Mouse (Mus musculus) stomach, embryonic 15.5 days (tissue): ENCODE results near the gene Aldh18a1. TPM values are rescaled to one million over a fixed set of nuclear protein-coding genes. Genes with fewer than 3 reads are reported as not detected.

Experiments used
- ATAC-seq: fragments of 200-750 bp; cut with Nextera tagmentation; 2 replicates; pipeline ENCODE4 v1.8.0; 2017; ENCODE audit warnings: low read depth, moderate number of reproducible peaks, moderate TSS enrichment; ENCODE audit not compliant: insufficient read depth, low FRiP score
- H3K27ac ChIP-seq: fragments of 300-500 bp; sonication (generic); 2 replicates; pipeline ENCODE4 v1.5.1; 2015; ENCODE audit warnings: mild to moderate bottlenecking, inconsistent platforms
- H3K27me3 ChIP-seq: fragments of 300-500 bp; sonication (generic); replicated peaks from 2 replicates; pipeline ENCODE4 v1.6.1; 2015; ENCODE audit warnings: inconsistent platforms
- H3K36me3 ChIP-seq: fragments of 300-500 bp; sonication (generic); 2 replicates; pipeline ENCODE4 v1.6.1; 2015; ENCODE audit warnings: inconsistent platforms
- H3K4me1 ChIP-seq: fragments of 300-500 bp; sonication (generic); 2 replicates; pipeline ENCODE4 v1.6.1; 2015; ENCODE audit warnings: inconsistent platforms
- H3K4me2 ChIP-seq: fragments of 300-500 bp; sonication (generic); 2 replicates; pipeline ENCODE4 v1.6.1; 2015; ENCODE audit warnings: mild to moderate bottlenecking, inconsistent platforms
- H3K4me3 ChIP-seq: fragments of 300-500 bp; sonication (generic); replicated peaks from 2 replicates; pipeline ENCODE4 v1.5.1; 2015; ENCODE audit warnings: inconsistent platforms
- H3K9ac ChIP-seq: fragments of 300-500 bp; sonication (generic); 2 replicates; pipeline ENCODE4 v1.6.1; 2015; ENCODE audit warnings: inconsistent platforms
- H3K9me3 ChIP-seq: fragments of 300-500 bp; sonication (generic); 2 replicates; pipeline ENCODE4 v1.6.1; 2016; ENCODE audit warnings: inconsistent platforms
- WGBS: fragments of 180-500 bp; shearing (Covaris S2); methylation state at CpG from one replicate; pipeline ENCODE4 v1.1.7; 2015; 5-methylcytosine and 5-hydroxymethylcytosine counted together
- polyA plus RNA-seq: library from polyadenylated mRNA; unstranded; fragments of >200 nt; fragmentation: Nextera tagmentation; extraction: Ambion mirVana; gene quantifications from 2 replicates; pipeline ENCODE4 v1.2.1, GENCODE M21; 2015

The Aldh18a1 gene
- polyA plus RNA-seq, 1 experiment from 2014 or later = 99.9 TPM

DNA sequence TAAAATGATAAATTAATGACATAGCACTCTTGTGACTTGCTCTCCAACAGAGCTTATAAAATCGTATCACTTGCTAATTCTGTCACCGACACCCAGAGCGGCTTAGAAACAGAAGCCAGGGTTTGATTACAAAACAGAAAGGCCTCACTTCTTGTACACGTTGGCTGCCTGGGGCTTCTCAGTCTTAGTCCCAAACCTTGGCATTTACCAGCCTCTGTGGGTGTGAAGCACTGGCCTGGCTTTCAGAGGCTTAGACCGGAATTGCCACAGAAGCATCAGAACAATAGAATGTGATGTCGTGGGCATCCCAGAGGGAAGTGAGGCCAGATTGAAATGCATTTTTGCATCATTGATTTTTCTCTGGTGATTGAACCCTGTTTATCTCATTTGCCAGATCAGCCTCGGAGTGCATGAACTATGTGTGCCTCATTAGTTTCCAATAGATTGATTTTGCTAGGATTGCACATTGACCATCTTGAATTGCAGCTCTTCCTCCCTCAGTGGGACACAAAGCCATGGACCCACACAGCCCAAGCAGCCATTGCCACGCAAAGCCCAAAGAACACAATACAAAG is 64.7 kb downstream of the Aldh18a1 start:
- H3K4me2 ChIP-seq = no peak overlapping the region
- H3K27ac ChIP-seq = no peak overlapping the region
- no peaks in the 10 kb centered on the region for H3K9me3 ChIP-seq
- no peak overlapping the region for H3K4me3 ChIP-seq
- H3K9ac ChIP-seq = no peak overlapping the region
- H3K36me3 ChIP-seq = no peaks in the 10 kb centered on the region
- H3K27me3 ChIP-seq = no peaks in the 10 kb centered on the region
- no peak for ATAC-seq
- no peaks in the 10 kb centered on the region for H3K4me1 ChIP-seq
- WGBS = 68% methylated on average over 8 of the region's 8 CpGs

DNA sequence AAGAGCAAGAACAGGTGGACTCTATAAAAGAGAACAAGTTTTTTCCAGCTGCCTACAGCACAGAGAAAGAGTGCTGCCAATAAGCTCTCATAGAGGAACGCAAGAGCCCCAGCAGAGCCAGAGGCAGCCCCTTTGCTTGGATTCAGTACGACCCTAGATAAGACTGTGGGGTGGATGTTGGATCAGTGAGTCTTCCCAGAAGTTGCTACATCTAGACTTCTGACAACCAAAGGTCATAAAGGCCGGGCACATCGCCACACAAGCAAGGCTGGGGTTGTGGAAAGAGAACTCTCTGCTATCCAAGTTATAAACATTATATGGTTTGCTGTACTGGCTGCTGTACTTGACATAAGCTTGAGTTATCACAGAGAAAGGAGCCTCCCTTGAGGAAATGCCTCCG is 67.9 kb downstream of the Aldh18a1 start:
- no peaks in the 10 kb centered on the region for H3K4me1 ChIP-seq
- no peaks in the 10 kb centered on the region for H3K27me3 ChIP-seq
- H3K9me3 ChIP-seq = no peaks in the 10 kb centered on the region
- H3K36me3 ChIP-seq = no peaks in the 10 kb centered on the region
- no peak overlapping the region for H3K27ac ChIP-seq
- H3K4me3 ChIP-seq = no peak overlapping the region
- WGBS = 70% methylated on average over 5 of the region's 5 CpGs
- H3K9ac ChIP-seq = no peak overlapping the region
- H3K4me2 ChIP-seq = no peak overlapping the region
- no peak for ATAC-seq

DNA sequence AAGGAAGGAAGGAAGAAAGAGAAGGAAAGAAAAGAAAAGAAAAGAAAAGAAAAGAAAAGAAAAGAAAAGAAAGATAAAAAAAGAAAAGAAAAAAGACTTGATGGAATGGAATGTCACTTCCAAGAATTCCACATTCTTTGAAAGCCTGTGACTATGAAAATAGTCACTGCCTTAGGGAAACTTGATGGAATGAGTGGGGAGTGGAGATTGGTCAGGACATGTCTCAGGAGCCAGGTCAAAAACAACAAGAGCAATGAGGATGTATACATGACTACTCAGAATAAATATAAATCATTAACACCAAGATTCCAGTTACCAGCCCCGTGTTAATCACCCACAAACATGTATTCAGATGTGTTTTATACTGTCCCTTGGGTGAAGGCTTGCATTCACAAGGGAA is 69.6 kb downstream of the Aldh18a1 start:
- no peak for ATAC-seq
- no peaks in the 10 kb centered on the region for H3K36me3 ChIP-seq
- H3K27ac ChIP-seq = no peak overlapping the region
- no peak overlapping the region for H3K4me3 ChIP-seq
- no peaks in the 10 kb centered on the region for H3K4me1 ChIP-seq
- no peak overlapping the region for H3K4me2 ChIP-seq
- no peaks in the 10 kb centered on the region for H3K27me3 ChIP-seq
- H3K9me3 ChIP-seq = no peaks in the 10 kb centered on the region
- H3K9ac ChIP-seq = no peak overlapping the region
- 50% methylated on average over 1 of the region's 1 CpGs for WGBS

DNA sequence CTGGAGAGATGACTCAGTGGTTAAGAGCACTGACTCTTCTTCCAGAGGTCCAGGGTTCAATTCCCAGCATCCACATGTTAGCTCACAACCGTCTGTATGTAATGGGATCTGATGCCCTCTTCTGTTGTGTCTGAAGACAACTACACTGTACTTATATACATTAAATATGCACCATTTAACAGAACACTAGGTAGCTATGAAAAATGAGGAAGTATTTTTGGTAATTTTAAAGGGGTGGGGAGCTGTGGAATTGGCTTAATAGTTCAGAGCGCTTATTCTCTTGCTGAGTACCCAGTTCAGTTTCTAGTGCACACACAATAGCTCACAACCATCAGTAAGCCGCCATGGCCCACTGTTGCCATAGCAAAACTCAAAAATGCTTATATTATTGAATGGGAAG is 72.7 kb downstream of the Aldh18a1 start:
- Histone ChIP-seq H3K36me3 (no peaks in the 10 kb centered on the region), H3K9me3 (no peaks in the 10 kb centered on the region), H3K4me3 (no peak overlapping the region), H3K27ac (no peak overlapping the region), H3K4me1 (peaks cover 11% of the 10 kb centered on the region), H3K4me2 (no peak overlapping the region), H3K27me3 (no peaks in the 10 kb centered on the region), H3K9ac (no peak overlapping the region)
- no peak for ATAC-seq
- 89% methylated on average over 3 of the region's 3 CpGs for WGBS

DNA sequence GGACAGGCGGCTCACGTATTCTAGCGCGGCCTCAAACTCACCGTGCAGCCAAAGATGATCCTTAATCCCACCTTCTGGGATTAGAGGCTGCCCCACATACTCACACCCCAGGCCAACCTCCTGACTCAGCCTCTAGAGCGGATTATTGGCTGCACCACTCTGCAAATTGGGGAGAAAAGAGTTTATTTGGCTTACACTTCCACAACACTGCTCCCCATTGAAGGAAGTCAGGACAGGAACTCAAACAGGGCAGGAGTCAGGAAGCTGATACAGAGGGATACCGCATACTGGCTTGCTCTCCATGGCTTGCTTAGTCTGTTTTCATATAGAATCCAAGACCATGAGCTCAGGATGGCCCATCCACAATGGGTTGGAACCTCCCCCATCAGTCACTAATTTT is 73.9 kb downstream of the Aldh18a1 start:
- no peaks in the 10 kb centered on the region for H3K9me3 ChIP-seq
- no peak overlapping the region for H3K27ac ChIP-seq
- WGBS = 72% methylated on average over 7 of the region's 7 CpGs
- H3K36me3 ChIP-seq = no peaks in the 10 kb centered on the region
- H3K9ac ChIP-seq = no peak overlapping the region
- no peak overlapping the region for H3K4me2 ChIP-seq
- H3K4me1 ChIP-seq = peaks cover 11% of the 10 kb centered on the region
- no peaks in the 10 kb centered on the region for H3K27me3 ChIP-seq
- H3K4me3 ChIP-seq = no peak overlapping the region
- ATAC-seq = no peak

DNA sequence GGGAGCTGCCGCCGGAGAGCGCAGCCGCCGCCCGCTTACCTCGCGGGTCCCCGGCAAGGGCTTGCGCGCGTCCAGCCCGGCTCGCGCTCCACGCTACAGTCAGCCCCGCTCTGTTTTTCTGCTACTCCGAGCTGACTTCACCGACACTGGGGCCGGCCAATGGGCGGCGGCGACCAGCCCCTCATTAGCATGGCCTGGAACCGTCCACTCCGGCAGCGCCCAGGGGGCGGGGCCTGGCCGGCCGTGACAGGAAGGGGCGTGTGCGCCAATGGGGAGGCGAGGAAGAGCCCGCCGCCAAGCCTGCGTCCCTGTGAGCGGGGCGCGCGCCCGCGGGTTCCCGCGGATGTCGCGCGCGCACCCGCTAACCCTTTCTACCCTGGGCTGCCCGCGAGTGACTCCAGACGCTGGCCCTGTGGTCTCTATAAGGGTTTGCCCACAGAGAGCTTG is 74.6 kb downstream of the Aldh18a1 start, which contains the start of gene Sorbs1:
Sorbs1 (minus strand) TSS at position 148 of the 447 bp plus-strand sequence.
- H3K4me2 ChIP-seq = peak within 1 kb of the TSS; percentile 84
- peak; percentile 99 for ATAC-seq
- no peaks in the 10 kb centered on the region for H3K27me3 ChIP-seq
- H3K9me3 ChIP-seq = no peaks in the 10 kb centered on the region
- 0% methylated on average over 45 of the region's 51 CpGs for WGBS
- peak within 1 kb of the TSS; percentile 82 for H3K9ac ChIP-seq
- peaks cover 11% of the 10 kb centered on the region for H3K4me1 ChIP-seq
- H3K27ac ChIP-seq = peak within 1 kb of the TSS; percentile 91
- H3K36me3 ChIP-seq = no peaks in the 10 kb centered on the region
- H3K4me3 ChIP-seq = peak within 1 kb of the TSS; percentile 83

DNA sequence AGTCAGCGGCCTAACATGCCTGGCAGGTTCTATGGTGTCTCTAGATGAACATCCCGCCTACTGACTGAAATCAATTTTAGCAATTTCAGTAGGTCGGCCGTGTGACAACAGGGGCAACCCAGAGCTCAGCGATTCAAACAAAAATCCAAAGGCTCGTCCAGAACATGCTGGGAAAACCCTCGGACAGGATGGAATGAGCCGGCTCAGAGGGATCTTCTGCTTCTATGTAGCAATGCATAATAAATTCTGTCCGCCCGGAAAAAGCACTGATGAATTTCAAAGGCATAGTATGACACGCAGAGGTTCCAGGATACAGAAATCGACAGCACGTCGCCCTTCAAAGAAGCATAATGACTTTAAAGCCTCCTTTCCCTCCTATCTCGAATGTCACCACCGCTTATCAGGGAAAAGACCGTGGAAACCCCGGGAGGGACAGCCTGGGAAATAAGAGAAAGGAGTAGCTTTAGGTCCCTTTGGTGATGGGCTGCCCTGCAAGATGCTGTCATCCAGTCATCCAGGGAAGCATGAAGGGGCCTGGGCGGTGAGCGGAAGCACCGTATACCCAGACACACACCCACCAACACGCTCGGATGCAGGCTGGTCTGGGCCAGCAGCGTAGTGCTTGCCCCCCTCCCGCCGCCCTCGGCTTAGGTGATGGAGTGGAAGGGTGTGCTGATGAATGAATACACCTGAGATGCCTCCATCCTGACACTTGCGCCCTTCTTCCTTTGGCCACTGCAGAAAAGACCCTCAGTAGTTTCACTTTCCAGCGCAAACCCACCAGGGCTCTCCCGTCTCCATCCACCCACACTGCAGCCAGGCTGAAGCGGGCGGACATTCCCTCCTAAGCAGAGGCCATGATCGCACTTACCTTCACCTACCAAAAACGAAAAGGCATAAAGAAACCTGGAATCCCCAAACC is 75.5 kb downstream of the Aldh18a1 start:
- H3K4me2 ChIP-seq = peak overlapping the region; percentile 84
- ATAC-seq = 0 out of 2 replicates have a peak, but pooled peaks have one; percentile 3
- H3K9ac ChIP-seq = peak overlapping the region; percentile 82
- H3K4me3 ChIP-seq = peak overlapping the region; percentile 83
- peak overlapping the region; percentile 91 for H3K27ac ChIP-seq
- H3K27me3 ChIP-seq = no peaks in the 10 kb centered on the region
- WGBS = 1% methylated on average over 33 of the region's 34 CpGs
- H3K36me3 ChIP-seq = no peaks in the 10 kb centered on the region
- H3K9me3 ChIP-seq = no peaks in the 10 kb centered on the region
- peaks cover 11% of the 10 kb centered on the region for H3K4me1 ChIP-seq

DNA sequence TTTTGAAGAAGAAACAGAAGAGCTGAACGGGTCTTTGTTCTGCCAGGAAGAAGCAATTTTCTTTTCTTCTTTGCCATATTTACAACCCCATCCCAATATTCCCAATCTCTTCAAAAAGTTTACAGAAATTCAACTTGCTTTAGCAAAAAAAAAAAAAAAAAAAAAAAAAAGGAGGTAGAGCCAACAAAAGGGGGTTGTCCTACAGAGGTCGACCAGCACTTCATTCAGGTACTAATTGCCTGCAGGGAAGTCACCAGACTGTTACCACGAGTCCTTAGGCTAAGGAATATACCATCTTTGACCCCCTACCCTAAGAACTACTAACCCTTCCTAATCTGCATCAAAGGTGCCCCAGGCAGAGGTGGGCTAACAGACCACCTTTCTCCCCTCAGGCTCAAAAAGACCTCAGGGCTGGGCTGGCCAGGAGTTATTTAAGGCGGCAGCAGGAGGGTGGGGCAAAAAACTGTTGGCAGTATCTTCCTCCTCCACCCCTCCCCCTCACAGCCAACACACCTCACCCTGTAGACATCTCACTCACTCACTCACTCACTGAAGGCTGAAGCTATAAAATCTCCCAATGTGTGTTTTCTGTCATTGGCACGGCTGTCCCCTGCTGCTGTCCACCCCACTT is 76.5 kb downstream of the Aldh18a1 start:
- peaks cover 11% of the 10 kb centered on the region for H3K4me1 ChIP-seq
- peak overlapping the region; percentile 84 for H3K4me2 ChIP-seq
- H3K27me3 ChIP-seq = no peaks in the 10 kb centered on the region
- no peaks in the 10 kb centered on the region for H3K36me3 ChIP-seq
- no peaks in the 10 kb centered on the region for H3K9me3 ChIP-seq
- ATAC-seq = no peak
- peak overlapping the region; percentile 83 for H3K4me3 ChIP-seq
- H3K9ac ChIP-seq = no peak overlapping the region
- H3K27ac ChIP-seq = no peak overlapping the region
- 31% methylated on average over 5 of the region's 5 CpGs for WGBS

DNA sequence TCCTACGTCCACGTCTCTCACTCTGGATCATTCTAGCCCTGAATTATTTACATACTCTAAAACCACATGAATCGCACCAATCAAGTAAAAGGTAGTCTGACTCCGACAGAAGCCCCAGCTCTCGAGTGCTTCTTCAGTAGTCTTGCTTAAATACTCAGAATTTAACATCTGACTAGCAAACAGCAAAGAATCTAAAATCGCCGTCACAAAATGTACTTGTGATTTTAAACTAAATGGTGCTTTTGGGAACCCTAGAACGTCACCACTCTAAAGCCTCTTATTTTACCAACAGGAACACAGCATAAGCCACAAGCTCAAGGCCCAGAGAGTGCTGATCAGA is 77.2 kb downstream of the Aldh18a1 start:
- Histone ChIP-seq H3K36me3 (no peaks in the 10 kb centered on the region), H3K4me2 (peak overlapping the region; percentile 84; the same call in 1 of the 2 replicates), H3K4me1 (peaks cover 11% of the 10 kb centered on the region), H3K27ac (no peak overlapping the region), H3K9me3 (no peaks in the 10 kb centered on the region), H3K27me3 (no peaks in the 10 kb centered on the region), H3K4me3 (peak overlapping the region; percentile 12; the same call in 1 of the 2 replicates), H3K9ac (no peak overlapping the region)
- WGBS = 62% methylated on average over 8 of the region's 8 CpGs
- no peak for ATAC-seq

DNA sequence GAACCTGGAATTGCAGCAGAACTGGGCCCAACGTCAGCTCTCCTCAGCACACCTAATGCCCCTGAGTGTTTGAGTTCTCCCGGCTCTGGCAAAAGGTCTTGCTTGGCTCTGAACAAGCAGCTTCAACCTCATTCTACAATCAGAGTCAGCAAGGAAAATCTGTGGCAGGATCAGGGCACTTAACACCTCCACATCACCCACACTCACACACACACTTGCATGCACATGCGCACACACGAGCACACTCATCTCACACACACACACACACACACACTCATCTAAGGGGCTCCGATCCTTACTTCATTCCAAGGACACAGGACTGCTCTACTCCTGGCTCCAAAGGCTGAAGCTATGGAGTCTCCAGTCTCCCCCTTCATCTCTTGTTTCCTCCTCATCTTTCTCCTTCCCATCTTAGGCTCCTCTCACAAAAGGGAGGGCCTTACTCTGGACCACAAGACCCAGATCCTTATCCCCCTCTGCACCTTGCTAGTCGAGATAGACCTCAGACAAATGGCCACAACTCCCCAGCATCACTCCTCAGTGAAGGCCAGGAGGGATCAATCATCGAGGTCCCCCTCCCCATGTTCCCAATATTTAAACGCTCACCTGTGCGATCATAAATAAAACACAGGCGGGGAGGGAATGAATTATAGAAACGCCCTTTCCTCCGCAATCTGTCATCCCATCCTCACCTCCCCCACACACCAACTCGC is 77.7 kb downstream of the Aldh18a1 start:
- H3K4me3 ChIP-seq = no peak overlapping the region

DNA sequence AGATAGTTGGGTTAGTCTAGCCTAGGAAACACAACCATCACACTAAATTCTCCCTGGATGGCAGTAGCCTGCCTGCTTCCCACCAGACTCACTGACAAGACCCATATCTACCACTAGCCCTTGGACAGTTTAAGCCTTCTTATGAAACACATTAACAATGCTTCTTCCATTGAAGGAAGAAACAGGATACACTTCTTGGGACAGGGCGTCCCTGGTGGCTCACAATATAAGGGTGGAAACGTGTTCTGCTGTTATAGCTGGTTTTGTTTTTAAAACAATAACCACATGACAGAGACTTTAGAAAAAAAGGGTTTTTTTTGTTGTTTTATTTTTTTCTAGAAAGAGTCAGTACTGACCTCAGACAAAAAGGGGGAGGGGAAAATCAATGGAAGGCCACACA is 79.0 kb downstream of the Aldh18a1 start:
- no peak overlapping the region for H3K4me3 ChIP-seq
- no peak overlapping the region for H3K27ac ChIP-seq
- ATAC-seq = no peak
- no peaks in the 10 kb centered on the region for H3K27me3 ChIP-seq
- 77% methylated on average over 2 of the region's 2 CpGs for WGBS
- H3K9me3 ChIP-seq = no peaks in the 10 kb centered on the region
- no peak overlapping the region for H3K4me2 ChIP-seq
- H3K9ac ChIP-seq = no peak overlapping the region
- H3K4me1 ChIP-seq = peaks cover 11% of the 10 kb centered on the region
- no peaks in the 10 kb centered on the region for H3K36me3 ChIP-seq

More for the DNA sequence above, 77.7 kb downstream of the Aldh18a1 start:
- H3K9me3 ChIP-seq = no peaks in the 10 kb centered on the region
- no peaks in the 10 kb centered on the region for H3K36me3 ChIP-seq
- H3K4me2 ChIP-seq = peak overlapping the region; percentile 84; the same call in 1 of the 2 replicates
- H3K9ac ChIP-seq = no peak overlapping the region
- peaks cover 11% of the 10 kb centered on the region for H3K4me1 ChIP-seq
- 70% methylated on average over 13 of the region's 13 CpGs for WGBS
- ATAC-seq = no peak
- H3K27ac ChIP-seq = no peak overlapping the region
- H3K27me3 ChIP-seq = no peaks in the 10 kb centered on the region
